Mouse (Mus musculus) gastrocnemius, postnatal 25 days (tissue): ENCODE measurements around the gene Fam131c. TPM values are rescaled to one million over a fixed set of nuclear protein-coding genes. Genes with fewer than 3 reads are reported as not detected.
A peak's percentile ranks its signal among the peaks of the same experiment; 100 is the strongest.

Source experiments
- DNase-seq: peaks from one replicate; pipeline ENCODE4 v3.0.0; 2022
- long read RNA-seq, 2 experiments: library from polyadenylated mRNA; stranded (forward); transcript quantifications; one replicate each; pipeline ENCODE4 v2.0.0; 2021
- total RNA-seq, 2 experiments: library from RNA; stranded (reverse); gene quantifications; 1 replicate in 1 of 2; 2 replicates in 1 of 2; pipeline ENCODE4 v1.2.3; 2021

Gene Fam131c
- total RNA-seq: under 1 TPM in 1 of 2 experiments, not detected in 1; 0.29 TPM
- long read RNA-seq, experiment 1: 0 reads
- long read RNA-seq, experiment 2: 0 reads

DNA sequence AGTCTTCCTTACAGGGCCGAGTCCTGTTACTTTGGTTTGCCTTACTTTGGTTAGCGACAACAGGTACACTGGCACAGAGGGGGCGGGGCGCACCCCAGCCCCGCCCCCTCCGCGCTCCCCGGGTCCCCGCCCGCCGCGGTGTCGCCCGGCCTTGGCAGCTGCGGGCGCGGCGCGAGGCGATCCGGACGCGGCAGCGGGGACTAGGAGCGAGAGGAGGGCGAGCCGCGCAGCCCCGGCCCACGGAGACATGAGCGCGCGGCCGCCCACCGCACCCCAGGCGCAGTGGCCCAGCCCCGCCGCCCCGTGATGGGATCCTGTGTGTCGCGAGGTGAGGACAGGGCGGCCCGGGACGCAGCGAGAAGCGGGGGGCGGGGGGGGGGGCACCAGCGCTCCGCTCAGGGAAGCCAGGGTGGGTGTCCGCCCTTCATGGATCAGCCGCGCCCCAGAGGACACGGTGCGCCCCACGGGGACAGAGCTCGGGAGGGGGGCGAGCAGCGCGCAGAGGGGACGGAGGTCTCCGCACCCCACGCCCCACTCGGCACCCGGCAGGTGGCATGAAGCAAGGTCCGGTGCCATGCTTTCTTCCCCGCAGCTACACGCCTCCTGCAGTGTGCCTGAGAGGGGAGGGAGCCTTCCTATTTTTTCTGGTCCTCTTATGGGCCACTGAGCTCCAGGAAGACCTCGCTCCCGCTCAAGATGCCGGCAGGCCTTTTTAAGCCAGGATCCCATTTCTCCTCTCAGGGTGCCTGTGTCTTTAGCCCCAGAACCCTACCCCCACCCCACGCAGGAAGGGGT is at the start of gene Fam131c:
Fam131c (plus strand) TSS at position 224 of the 795 bp plus-strand sequence.
- DNase-seq: no peak

DNA sequence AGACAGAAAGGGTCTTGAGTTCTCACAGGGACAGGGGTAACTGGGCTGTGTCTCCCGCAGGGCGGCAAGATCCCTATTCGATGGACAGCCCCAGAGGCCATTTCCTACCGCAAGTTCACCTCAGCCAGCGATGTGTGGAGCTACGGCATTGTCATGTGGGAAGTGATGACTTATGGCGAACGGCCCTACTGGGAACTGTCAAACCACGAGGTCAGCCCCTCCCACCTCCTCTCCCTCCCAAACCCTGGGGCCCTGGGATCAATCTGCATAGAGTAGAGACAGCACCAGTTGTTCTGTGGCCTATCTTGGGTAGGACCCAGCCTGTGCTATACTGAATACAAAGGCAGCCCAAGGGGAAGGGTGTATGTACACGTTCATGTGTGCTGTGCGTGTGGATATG is 45.5 kb upstream of the Fam131c start:
- no peak for DNase-seq

- peak; percentile 53 for DNase-seq
Measured at GRCm38 (mm10) chr4:141324771-141325191, 43.2 kb upstream of the Fam131c start.

DNA sequence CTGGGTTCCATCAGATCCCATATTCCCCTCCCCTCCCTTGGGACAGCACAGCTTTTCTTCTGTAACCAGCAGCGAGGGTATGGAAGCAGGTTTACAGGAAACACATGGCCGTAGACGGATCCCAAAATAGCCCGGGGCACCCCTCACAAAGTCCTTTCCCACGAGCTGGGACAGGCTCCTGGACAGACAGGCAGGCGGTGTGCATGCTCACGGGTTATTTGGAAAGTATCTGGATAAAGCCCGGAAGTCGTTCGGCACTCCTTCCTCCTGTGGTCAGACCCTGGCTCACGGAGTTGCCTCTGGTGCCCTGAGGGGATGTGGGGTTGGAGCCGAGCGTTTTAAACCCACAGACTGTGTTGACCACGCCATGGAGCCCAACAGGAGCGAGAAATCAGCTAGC is 42.4 kb upstream of the Fam131c start:
- no peak for DNase-seq

GRCm38 (mm10) chr4:141327075-141327474 is 40.9 kb upstream of the Fam131c start:
- DNase-seq: no peak

DNA sequence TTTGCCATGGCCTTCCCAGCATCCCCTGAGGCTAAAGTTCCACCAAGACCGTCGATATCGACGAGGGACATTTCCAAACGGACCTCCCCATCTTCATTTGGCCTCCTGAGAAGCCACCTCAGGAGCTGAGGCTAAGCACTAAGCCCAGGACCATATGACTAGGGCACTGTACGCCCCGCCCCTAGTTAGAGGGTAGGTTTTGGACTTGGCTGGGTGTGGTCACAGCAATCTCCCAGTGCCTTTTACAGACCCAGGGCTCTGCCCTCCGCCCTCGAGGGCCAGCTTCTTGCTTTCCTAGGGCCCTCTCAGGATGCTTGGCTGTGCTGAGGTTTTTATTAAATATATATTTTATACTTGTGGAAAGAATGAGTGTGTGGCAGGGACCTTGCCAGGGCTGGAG is 39.3 kb upstream of the Fam131c start:
- DNase-seq: no peak

GRCm38 (mm10) chr4:141329968-141330367 is 38.1 kb upstream of the Fam131c start:
- no peak for DNase-seq

- no peak for DNase-seq
Measured at GRCm38 (mm10) chr4:141331446-141331845, 36.6 kb upstream of the Fam131c start.

DNA sequence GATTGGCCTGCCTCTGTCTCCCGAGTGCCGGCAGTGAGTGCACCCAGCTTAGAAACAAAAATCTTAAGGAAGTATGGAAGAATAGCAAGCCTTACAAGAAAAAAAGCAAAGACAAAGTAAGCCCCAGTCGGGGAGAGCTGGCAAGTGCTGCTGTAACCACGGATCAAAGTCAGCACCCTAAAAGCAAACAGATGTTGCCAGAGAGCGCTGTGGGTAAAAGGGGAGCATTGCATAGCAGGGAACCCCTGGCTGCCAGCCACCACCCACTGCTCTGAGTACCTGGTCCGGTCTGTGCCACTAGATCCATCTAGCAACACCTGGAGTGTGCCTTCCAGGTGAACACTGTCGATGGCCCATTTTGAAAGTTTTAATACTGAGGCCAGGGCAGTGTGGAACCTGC is 35.8 kb upstream of the Fam131c start:
- no peak for DNase-seq

DNA sequence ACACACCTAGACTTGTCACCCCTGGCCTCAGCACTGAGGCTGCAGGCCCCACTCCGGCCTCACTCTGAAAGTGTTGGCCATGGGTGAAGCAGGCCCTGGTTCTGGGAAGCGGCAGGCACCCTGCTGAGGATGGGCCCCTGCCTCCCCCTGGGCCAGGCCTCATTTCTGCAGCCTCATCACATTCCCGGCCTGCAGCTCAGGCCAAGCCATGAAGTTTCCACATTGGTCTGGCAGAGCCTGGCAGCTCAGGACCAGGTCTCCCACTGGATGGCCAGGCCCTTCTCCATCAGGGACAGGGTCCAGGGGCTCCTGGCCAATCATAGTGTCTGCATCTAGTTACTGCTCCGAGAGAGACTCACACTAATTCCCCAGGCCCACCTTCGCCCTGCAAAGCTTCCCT is 33.3 kb upstream of the Fam131c start:
- peak; percentile 30 for DNase-seq

- no peak for DNase-seq
Measured at GRCm38 (mm10) chr4:141335263-141335796, 32.7 kb upstream of the Fam131c start.

DNA sequence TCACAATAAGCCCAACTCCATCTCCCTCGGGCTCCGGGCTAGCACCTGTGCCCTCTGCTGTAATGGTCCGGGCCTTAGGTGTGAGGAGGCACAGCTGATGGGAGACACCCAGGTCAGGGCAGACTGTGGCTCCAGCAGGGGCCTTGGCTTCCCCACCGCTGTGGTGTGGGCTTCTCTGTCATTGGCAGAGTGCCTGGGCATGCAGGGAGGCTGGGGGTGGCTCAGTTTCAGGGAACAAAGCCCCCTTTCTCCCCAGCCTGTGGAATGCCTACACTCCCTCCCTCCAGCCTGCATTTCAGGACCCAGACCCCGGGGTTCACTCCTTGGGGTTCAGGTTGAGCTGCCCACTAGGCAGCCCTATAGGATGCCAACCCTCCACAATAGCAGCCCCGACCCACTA is 31.8 kb upstream of the Fam131c start:
- no peak for DNase-seq

DNA sequence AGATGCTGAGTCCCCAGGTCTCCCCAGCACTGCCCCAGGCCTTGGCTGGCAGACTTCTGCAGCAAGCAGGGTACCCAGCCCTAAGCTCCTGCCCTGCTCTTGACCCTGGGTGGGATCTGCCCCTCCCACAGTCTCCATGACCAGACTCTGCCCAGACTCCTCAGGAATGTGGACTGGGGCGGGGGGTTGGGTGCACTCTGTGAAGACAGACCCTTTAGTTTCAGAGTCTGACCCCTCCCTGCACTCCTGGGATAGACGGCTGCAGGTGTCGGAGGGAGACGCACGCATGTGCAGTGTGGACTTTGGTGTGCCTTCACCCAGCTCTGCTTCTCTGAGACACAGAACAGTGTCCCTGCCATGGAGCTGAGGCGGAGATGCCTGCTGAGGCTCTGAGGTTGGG is 30.0 kb upstream of the Fam131c start:
- no peak for DNase-seq

- no peak for DNase-seq
Measured at GRCm38 (mm10) chr4:141338853-141339252, 29.2 kb upstream of the Fam131c start.

DNA sequence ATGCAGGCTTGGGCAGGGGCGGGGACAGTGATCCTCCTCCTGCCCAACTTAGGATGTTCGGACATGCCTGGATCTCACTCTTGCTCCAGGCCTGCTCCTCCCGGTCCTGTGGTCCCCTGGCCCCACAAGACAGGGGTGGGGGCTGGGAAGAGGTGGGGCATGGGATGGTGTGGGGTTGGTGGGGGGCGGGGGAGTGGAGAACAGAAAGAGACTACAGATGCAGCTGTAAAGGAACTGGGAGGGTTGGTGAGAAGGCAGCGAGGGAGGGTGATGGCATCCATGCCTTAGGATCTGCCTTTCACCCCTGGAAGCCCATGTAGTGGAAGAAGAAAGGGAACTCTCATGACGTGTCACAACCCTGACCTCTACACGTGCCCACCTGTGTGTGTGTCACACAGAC is 26.5 kb upstream of the Fam131c start:
- DNase-seq: no peak

GRCm38 (mm10) chr4:141343515-141343914 is 24.5 kb upstream of the Fam131c start:
- DNase-seq: no peak

DNA sequence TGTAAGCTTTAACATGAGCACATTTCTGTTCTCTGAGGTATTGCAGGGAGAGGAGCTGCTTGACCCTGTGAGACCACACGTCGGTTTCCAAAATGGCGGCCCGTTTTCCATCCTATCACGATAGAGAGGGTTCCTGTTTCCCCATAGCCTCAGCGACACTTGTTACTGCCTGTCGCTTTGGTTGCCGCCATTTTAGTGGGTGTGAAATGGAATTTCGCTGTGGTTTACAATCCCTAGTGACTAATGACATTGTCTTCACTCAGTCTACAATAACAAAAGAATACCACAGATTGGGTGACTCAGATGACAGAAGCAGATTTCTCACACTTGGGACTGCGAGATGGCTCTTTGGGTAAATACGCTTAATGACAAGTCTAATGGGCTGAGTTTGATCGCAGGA is 22.8 kb upstream of the Fam131c start:
- no peak for DNase-seq

GRCm38 (mm10) chr4:141347365-141347797 is 20.6 kb upstream of the Fam131c start:
- DNase-seq: no peak

DNA sequence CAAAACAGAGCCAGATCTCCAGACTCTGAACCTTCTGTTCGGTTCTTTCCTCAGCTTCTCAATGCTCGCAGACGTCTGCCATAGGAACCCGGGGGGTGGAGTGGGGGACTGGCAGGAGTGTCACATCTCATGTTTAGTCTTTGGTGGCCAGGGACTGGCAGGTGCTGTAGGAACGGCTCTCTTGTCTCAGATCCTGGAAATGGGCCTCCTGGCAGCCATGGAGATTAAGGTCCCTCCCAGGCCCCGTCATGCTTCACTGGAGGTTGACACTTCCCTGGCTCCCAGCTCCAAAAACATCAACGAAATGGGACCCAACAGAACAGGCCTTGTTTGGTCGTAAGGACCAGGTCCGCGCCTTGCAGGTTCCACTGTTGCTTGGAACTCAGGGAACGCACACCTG is 19.4 kb upstream of the Fam131c start:
- DNase-seq: no peak

DNA sequence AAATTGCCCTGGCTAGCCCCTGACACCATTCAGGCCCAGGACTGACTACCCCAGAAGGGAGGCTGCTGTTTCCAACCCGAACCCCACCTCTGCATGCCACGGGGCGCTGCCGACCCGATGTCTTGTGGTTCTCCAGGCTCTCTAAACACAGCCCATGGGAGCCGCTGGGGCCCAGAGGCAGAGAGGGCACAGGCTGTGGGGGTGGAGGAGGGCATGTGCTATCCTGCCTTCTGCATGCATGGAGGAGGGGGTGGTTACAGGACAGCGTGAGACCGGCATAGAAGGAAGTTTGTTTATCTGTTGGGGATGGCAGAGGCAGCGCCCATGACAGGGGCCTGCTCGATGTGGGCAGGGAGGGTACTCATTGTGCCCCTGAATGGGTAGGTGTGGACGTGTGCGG is 18.0 kb upstream of the Fam131c start:
- no peak for DNase-seq

DNA sequence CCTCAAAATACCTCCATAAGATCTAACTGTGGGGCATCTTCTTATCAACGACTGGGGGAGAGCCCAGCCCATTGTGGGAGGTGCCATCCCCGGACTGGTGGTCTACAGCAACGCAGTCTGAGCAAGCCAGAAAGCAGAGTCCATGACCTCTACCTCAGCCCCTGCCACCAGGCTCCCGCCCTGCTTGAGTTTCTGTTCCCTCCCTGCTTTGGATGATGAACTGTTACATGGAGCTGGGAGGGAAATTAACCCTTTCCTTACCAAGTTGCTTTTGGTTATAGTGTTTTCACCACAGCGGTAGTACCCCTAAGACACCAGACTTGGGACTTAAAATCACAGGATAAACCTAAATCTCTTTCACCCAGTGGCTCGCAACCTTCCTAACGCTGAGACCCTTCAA is 16.0 kb upstream of the Fam131c start:
- no peak for DNase-seq

- DNase-seq: no peak
Measured at GRCm38 (mm10) chr4:141352986-141353385, 15.0 kb upstream of the Fam131c start.

- peak; percentile 54 for DNase-seq
Measured at GRCm38 (mm10) chr4:141353868-141354267, 14.2 kb upstream of the Fam131c start.

- no peak for DNase-seq
Measured at GRCm38 (mm10) chr4:141357811-141358210, 10.2 kb upstream of the Fam131c start.
